Mouse (Mus musculus) heart, adult 11 months (tissue): Measurements from ENCODE around the gene Fbxo22.
A peak's percentile ranks its signal among the peaks of the same experiment; 100 is the strongest.

Source experiments
- DNase-seq: peaks from one replicate; pipeline ENCODE4 v3.0.0; 2022

The Fbxo22 gene

DNA sequence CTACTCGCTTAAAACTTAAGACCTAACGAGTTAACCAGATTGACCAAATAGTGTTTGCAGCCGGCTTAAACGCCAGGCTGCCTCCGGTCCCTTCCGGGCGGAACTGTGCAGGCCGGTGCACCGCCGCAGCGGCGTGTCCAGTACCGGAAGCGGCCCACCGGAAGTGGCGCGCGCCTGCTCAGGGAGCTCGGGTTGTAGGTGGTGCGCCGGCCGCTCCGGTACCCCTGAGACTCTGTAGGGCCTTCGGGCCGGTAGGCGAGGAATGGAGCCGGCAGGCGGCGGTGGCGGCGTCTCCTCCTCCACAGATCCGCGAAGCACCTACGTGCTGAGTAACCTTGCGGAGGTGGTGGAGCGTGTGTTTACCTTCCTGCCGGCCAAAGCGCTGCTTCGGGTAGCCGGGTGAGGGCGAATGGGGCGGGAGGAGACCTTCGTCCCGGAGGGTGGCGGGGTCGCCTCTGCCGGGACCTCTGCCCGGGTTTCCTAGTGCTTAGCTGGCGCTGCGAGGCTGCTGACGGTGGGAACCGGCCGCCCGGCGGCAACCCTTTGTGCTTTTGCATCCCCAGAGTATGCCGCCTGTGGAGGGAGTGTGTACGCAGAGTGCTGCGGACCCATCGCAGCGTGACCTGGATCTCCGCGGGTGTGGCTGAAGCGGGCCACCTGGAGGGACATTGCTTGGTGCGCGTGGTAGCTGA is at the start of gene Fbxo22:
Fbxo22 (plus strand) TSS at position 136 of the 692 bp plus-strand sequence.
- peak; percentile 99 for DNase-seq

DNA sequence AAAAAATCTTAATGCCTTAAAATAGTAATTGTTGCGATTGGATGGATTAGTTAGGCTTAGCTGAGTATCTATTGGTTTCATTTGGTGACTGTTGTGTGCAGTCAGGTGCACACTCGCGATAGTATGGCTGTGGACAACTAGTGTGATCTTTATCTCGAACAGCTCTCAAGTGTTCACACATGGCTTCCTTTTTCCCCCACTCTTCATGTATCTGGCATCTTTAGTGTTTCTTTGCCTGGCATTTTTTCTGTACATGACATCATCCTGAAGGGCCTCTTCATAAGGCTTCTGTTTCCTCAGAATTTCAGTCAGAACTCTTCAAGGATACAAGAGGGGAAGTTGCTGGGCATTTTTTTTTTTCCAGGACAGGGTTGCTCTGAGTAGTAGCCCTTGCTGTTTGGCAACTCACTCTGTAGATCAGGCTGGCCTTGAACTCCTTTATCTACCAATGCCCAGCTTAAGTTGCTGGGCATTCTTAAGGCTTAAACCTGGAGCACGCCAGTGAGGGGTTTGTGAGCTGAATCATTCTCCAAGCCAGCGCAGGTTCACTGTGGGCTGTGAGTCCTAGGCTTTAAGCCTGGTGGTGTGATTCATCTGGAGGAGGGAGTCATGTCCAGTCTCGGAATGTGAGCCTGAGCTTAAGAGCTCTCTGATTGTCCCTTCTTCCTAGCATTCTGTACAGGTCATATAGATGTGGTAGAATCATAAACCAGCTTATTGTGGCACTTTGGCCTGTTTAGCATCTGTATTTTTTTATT is 37.9 kb upstream of the Fbxo22 start:
- no peak for DNase-seq

DNA sequence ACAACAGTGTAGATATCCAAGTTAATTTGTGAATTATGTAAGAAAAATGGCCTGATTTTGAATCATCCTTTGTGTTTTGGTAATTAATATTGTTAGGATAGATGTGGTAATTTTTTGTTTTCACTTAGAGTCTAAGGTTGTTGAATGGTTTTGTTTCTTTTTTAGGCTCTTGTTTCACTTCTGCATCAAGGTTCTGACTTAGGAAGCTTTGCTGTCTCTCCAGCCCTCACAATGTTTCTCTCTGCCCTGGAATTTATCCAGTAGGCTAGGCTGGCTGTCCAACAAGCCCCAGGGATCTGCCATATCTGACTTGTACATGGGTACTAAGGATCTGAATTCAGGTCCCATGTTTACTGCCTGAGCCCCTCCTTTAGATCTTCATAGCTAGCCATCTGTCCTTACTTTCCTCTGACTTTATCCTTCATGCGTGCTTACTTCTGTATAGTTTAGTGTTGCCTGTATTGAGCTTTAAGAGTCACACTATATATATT is 36.5 kb upstream of the Fbxo22 start:
- DNase-seq: no peak

DNA sequence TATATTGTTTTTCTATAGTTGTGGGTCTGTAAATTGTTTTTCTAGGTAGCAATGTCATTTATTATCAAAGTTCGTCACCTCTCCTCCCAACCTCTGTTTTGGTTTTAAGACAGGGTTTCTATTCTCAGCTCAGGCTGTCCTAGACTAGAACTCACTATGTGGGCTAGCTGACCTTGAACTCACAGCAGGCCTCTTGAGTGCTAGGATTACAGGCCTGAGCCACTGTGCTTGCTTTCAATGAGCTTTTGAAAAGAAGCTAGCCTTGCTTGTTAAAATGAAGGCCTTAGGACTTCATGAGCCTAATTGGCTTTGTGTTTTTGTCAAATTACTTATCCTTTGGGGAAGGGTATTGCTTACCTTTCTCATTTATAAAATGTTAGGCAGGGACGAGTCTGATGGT is 34.5 kb upstream of the Fbxo22 start:
- no peak for DNase-seq

DNA sequence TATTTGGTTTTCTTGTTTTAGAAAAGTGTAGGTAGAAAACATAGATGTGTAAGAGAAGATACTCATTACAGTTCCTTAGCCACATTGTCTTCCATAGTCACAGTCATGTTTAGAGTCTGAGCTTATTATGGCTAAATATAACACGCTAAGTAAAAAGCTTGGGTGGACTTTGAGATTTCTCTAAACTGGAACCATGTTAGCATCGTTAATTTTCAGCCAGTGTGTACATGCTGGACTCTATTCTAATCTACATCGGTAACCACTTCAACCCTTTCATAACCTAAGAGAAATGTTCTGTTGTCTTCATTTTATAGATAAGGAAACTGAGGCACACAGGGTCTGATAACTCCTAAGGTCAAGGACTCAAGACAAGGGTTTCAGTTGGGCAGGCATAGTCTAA is 12.8 kb upstream of the Fbxo22 start:
- no peak for DNase-seq

DNA sequence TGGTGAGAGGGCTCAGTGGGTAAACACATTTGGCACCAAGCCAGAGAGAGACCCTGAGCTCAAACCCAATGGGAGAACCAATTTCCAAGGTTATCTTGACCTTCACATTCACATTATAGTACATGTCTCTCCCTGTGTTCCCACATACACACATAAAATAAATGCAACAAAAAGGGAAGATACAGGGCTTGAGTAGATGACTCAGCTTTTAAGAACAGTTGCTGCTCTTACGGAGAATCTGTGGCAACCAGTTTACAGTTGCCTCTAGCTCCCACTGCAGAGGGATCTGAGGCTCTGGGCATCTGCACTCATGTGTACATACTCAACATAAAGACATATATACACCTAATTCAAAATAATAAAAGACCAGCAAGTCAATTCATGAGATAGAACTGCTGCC is 10.5 kb upstream of the Fbxo22 start:
- no peak for DNase-seq

DNA sequence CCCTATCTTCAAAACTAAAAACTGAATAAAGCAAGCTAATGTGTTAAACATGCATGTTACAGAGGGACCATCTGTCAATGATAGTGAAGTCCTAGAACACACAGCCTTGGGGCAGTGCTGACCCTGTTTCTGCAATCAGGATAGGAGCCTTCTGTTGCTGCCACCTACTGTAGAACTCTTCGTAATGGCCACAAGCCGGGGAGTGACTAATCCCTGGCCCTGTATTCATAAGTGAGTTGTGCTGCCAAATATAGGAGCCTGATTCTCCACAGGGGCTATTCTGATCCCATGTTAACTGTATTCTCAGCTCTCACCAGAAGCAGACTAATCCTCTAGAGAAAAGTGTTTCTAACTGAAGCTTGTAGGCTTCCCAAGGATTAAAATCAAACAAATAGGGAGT is 9.4 kb upstream of the Fbxo22 start:
- peak; percentile 93 for DNase-seq

DNA sequence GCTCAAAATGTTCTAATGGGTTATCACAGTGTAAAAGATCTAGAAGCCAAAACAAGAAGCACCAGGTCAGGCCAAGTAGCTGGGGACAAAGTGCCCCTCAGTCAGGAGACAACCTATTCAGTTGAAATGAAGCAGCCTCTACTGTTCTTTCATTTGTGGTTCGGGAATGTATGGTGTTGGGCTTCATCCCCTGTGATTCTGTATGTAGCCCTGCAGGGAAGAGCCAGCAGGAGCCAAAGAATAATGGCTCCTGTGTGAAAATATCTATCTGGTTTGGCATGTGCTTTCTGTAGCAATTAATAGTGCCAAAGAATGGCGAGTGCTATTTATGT is 301 bp upstream of the Fbxo22 start:
- no peak for DNase-seq

DNA sequence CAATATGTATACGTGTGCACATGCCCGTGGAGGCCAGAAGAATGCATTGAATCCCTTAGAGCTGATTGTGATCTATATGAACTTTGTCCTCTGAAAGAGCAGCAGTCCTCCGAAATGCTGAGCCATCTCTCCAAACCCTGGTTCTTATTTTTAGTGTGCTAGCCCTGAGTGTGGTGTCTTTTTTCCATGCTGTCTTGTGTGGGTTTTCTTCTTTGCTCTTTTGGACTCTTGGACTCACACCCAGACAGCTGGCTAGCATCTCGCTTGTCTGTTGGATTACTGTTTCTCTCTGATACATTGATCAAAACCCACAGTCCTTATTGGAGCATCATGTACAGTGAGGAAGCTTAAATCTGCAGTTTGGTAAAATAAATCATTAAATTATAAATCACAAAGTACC is 2.9 kb downstream of the Fbxo22 start:
- no peak for DNase-seq

DNA sequence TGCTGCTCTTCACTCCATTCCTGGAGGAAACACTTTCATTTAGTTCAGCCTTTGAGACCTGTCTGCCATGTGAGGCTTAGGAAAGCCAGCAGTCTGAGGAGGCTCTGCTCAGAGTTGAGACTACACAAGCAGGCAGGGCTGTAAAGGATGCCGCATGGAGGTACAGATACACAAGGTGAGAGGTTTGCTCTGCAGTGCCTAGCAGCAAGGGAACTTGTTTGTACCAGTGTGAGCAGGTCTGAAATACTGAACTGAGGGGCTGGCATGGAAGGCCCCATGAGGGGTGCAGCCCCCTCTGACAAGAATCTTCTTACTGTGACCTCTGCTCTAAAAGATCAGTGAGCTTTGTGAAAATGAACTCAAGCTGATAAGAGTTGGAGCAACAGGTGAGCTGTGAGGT is 4.7 kb downstream of the Fbxo22 start:
- DNase-seq: peak; percentile 74

DNA sequence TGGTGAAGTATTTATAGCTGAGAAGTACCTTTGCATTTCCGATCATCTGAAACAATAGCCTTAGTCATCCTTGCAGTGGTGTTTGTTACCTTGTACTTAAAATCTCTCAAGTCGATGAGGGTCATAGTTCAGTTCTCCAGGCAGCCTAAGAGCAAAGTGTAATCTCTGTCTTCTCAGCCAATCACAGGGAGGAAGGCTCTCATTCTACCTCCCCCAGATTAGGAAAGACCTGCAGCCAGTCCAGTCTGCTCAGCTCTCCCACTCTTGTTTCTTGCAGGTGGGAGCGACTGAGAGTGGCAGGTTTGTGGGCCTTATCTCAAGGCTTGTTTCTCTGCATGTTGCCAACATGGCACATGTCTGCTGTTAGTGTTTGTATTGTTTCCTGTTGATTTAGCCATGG is 6.3 kb downstream of the Fbxo22 start:
- peak; percentile 50 for DNase-seq

DNA sequence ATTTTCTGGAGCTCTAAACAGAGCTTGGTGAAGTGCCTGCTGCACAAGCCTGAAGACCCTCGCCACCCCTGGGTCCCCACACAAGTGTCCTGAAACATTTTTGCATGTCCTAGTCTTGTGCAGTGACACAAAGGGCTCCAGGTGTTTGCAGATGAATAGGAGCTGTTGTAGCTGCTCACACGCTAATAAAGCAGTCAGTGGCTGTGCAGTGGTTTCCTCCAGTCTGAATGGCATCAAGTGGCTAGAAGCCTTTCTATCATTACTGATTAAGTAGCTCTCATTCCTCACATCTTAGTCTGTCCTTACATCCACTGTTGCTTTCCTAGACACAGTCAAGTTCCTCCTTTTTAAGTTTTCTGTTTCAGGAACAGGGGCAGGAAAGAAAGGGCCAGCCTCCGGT is 6.9 kb downstream of the Fbxo22 start:
- no peak for DNase-seq

DNA sequence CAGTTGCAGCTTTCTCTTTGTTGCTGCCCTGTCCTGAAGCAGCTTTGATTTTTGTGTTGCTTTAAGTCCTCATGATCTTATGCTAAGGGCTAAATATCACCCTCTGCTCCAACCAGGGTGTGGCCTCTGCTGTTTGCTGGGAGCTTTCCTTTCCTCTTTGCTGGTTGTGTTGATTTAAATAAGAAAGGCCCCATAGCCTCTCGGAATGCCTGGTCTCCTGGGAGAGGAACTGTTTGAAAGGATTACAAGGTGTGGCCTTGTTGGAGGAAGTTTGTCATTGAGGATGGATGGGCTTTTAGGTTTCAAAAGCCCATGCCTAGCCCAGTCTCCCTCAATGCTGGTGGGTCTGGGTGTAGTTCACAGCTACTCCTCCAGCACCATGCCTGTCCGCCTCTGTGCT is 7.4 kb downstream of the Fbxo22 start:
- peak; percentile 75 for DNase-seq

DNA sequence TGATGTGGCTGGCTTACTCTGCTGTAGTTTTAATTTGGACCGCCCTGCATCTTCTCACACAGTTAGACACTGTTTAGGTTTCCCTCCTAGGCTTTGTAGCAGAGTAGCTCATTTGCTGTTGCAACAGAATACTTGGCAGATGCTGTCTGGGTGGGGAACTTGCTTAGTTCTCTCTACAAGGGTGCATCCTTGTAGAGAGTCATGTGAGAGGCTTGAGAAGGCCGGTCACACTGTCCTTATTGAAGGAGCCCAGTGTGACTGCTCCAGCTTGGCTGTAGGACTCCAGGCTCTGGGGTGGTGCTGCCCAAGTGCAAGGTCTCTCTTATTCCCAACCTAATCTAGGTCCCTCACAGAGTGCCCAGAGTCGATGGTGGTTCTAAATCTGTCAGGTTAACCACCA is 8.7 kb downstream of the Fbxo22 start:
- DNase-seq: peak; percentile 92

DNA sequence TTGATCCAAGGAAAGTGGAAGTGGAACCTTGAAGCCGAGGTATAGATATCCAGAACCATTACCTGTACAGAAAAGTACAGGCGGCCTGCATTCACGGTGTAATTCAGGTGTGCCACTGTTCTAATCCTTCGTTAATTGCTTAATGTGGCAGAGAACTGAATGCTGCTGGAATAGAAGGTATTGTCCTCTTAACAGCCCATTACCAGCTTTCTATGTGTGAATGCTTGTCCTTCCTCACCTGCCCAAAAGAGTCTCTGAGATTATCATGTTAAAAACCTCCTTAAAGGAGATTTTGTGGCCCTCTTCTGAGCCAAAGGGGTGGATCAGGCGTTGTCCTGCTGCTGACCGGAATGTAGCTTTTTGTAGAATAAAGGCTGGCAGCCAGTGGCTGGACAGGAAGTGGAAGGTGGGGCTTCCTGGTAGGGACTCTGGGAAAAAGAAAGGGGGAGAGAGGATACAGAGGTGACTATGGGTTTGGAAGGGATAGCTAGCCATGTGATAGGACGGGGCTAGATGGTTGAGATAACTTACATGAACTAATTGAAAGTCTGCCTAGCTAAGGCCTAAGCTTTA is 16.5 kb downstream of the Fbxo22 start:
- DNase-seq: peak; percentile 96

DNA sequence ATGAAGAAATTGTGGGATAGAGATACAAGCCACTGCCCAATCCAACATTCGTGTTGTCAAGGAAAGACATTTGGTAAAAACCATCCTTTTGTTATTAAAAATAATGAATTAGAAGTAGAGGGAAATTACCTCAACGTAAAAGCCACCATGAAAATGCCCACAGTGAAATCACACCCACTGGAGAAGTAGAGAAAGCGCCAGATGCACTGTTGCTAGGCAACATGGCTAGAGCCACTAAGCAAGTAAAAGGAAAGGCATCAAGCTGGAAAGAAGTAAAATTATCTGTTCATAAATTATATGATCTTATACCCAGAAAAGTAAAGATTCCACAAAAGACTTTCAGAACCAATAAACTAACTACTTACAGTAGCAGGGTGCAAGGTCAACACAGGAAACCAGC is 17.5 kb downstream of the Fbxo22 start:
- DNase-seq: peak; percentile 56

DNA sequence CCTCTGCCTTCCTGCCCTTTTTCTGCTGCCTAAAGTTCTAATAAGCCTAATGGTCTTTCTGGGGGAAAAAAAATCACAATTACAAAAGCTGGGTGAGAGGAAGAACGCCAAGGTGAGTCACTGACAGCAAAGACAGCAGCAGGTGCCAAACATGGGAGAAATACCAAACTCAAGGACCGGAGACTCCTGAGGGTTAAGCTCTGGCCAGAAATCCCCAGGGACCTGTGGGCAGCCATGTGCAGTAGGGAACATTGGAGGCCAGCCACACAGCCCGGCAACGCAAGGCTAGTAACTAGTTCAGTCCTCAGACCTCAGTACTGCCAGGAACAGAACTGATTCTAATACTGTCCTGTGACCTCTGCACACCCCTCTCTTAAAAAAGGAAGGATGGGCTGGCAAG is 19.4 kb downstream of the Fbxo22 start:
- peak; percentile 87 for DNase-seq

DNA sequence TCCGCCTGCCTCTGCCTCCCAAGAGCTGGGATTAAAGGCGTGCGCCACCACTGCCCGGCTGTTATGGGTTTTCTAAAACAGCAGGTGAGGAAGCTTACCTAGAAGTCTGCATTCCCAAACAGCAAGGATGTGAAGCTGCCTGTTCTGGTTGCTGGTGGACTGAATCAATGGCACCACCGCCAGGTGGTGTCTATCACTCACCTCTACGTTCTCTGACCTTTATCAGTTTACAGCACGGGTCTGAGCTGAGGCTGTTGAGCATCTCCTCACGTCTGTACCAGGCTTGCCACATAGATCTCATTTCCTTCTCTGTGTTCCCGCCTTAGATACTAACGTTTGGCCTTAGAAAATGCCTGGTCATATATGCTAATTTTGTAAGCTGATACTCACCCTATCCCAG is 20.3 kb downstream of the Fbxo22 start:
- peak; percentile 85 for DNase-seq

DNA sequence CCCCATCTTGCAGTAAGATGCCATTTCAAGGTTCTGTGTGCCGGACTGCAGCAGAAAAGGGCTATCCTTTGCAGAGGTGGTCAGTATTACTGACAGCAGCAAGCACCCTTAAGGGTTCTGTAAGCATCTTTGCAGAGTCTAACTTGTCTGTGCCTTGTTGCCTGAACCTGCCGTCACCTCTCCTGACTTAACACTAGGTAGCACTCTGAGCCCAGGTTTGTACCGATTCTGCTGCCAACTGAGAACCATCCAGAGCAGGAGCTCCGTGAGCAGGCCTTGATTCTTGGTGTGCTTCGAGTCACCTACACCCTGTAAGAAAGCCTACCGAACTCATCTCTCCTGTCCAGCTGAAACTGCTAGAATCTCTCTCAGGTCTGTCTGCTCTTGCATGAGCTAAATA is 22.8 kb downstream of the Fbxo22 start:
- peak; percentile 79 for DNase-seq

DNA sequence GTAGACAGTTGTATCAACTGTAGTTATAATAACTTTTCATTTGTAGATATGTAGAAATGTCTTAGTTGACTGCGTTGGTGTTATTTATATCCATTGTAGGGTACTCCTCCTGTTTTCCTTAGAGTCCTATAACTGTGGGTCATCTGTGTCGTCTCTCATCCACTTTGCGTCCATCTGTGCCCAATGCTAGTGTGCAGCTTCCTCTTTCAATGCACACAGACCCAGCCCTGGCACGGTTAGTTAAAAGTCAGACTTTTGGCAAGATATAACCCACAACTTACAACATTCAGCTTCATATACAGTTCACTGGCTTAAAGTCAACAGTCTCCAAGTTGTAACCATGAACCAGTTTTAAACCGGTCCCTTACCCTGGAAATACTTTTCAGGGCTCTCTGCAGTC is 23.4 kb downstream of the Fbxo22 start:
- DNase-seq: peak; percentile 80

DNA sequence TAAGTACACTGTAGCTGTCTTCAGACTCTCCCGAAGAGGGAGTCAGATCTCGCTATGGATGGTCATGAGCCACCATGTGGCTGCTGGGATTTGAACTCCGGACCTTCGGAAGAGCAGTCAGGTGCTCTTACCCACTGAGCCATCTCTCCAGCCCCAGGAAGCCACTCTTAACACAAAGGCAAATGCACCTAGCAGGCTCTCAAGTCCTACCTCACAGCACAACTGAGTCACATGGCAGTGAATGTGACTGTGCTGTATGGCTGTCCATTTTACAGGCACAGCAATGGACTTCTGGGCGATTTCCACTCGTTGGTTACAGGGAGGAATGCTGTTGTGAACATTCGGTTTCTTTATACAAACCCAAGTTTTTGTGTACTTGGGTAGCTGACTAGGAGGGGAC is 23.9 kb downstream of the Fbxo22 start:
- DNase-seq: peak; percentile 79

DNA sequence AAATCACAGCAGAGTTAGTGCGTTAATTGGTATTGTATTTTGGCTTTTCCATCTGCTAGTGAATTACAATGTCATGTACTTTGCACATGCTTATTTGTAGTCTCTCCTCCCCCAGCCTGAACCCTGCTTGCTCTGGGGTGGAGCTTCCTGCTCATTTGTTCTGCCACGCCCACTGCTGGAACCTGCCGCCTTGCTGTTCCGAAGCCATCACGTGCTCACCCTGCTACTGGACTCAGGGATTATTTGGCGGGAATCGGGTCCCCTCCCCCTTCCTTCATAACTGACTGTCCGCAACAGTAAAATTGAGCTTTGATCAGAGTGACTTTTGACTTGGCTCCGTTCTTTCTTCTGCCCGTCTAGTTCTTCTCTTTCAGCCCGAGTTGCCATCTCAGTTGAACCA is 24.4 kb downstream of the Fbxo22 start:
- peak; percentile 98 for DNase-seq

DNA sequence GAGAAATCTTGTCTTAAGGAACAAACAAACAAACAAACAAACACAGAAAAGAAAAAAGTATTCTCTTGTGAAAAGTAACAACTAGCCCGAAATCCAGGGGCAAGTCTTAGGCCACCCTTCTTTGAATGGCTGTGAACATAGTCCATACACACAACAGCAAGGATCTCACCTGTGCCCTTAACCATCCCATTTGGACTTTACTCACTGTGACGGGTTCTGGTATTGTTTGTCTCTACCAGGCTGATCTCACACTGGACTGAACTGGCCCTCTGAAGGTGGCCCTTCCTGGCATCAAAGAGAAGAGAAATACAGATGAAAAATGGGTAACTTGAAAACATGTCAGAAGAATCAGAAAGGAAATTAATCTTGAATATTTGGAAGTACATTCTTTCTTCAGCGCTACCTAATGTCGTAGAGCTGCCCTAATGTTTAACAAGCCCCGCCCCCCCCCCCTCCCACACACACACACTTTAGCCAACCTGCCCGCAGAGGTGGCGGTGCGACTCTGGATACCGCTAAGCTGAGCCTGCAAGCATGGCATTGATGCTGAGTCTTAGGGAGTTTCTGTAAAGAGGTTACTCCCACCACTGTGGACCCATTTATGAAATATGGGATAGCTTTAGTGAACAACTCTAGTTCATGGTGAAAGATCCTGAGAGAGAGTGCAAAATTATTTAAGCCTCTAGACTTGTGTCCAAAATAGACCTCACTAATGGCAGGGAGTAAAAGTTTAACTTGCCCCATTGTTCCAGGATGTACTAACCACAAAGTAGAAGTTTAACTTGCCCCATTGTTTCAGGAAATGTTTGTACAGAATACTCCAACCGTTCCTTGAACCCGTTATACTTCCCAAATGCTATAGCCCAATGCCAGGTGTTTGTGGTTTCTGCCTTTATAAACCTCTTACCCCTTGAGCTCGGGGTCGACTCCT is 27.8 kb downstream of the Fbxo22 start:
- peak; percentile 61 for DNase-seq
